Mouse (Mus musculus) left cerebral cortex, adult 11 months (tissue): ENCODE data around the gene Tmod1.

Experiments
- DNase-seq: peaks from one replicate; pipeline ENCODE4 v3.0.0; 2022; ENCODE audit warnings: low spot score

Tmod1 gene

GRCm38 (mm10) chr4:46038892-46039751, at the start of gene Tmod1:
Gene Tmod1, plus strand, starts transcription at chr4:46038935.
- no peak for DNase-seq

GRCm38 (mm10) chr4:45990427-45991135, 48.2 kb upstream of the Tmod1 start:
- no peak for DNase-seq

- no peak for DNase-seq
Measured at GRCm38 (mm10) chr4:45998536-45998935, 40.2 kb upstream of the Tmod1 start.

GRCm38 (mm10) chr4:46008142-46008793, 30.5 kb upstream of the Tmod1 start:
- DNase-seq, result no peak

GRCm38 (mm10) chr4:46011698-46012097, 27.0 kb upstream of the Tmod1 start:
- DNase-seq, result no peak

GRCm38 (mm10) chr4:46015605-46016004, 23.1 kb upstream of the Tmod1 start:
- no peak for DNase-seq

- no peak for DNase-seq
Measured at GRCm38 (mm10) chr4:46023021-46023481, 15.7 kb upstream of the Tmod1 start.

GRCm38 (mm10) chr4:46025893-46026292, 12.8 kb upstream of the Tmod1 start:
- DNase-seq, result no peak

GRCm38 (mm10) chr4:46028224-46028623, 10.5 kb upstream of the Tmod1 start:
- no peak for DNase-seq

- DNase-seq, result no peak
Measured at GRCm38 (mm10) chr4:46028781-46029180, 10.0 kb upstream of the Tmod1 start.

GRCm38 (mm10) chr4:46029552-46029951, 9.2 kb upstream of the Tmod1 start:
- DNase-seq, result no peak

GRCm38 (mm10) chr4:46032448-46032847, 6.3 kb upstream of the Tmod1 start:
- DNase-seq, result no peak

- DNase-seq, result no peak
Measured at GRCm38 (mm10) chr4:46033197-46033596, 5.5 kb upstream of the Tmod1 start.

GRCm38 (mm10) chr4:46038591-46038891, 194 bp upstream of the Tmod1 start:
- no peak for DNase-seq

- no peak for DNase-seq
Measured at GRCm38 (mm10) chr4:46039899-46040298, 1.2 kb downstream of the Tmod1 start.

- no peak for DNase-seq
Measured at GRCm38 (mm10) chr4:46040594-46041192, 2.0 kb downstream of the Tmod1 start.

GRCm38 (mm10) chr4:46041761-46042504, 3.2 kb downstream of the Tmod1 start:
- DNase-seq, result no peak

- no peak for DNase-seq
Measured at GRCm38 (mm10) chr4:46042505-46042850, 3.7 kb downstream of the Tmod1 start.

GRCm38 (mm10) chr4:46043361-46043760, 4.6 kb downstream of the Tmod1 start:
- no peak for DNase-seq

- DNase-seq, result no peak
Measured at GRCm38 (mm10) chr4:46047971-46048370, 9.2 kb downstream of the Tmod1 start.

GRCm38 (mm10) chr4:46048418-46048817, 9.7 kb downstream of the Tmod1 start:
- no peak for DNase-seq
